Mouse (Mus musculus): ENCODE measurements around the gene Obscn.

GRCm38 (mm10) chr11:59070321-59070720 is 65.9 kb downstream of the Obscn start:
- TF ChIP-seq POLR2A (IDR thresholded peaks at IDR 0.05; ENCODE audit: low read depth, low read length) (no peak), CTCF (IDR thresholded peaks at IDR 0.05; ENCODE audit: extremely low read depth, insufficient read depth, insufficient read length, insufficient replicate concordance) (no peak)

Data from spleen, adult 2 months (tissue).